Mouse (Mus musculus): ENCODE measurements around the gene Trim34a. TPM values are rescaled to one million over a fixed set of nuclear protein-coding genes. Genes with fewer than 3 reads are reported as not detected.
"Not testable (repeated sequence)": the region's sequence is repeated elsewhere in the genome, so short reads cannot be mapped to it uniquely, and the experiment has no call there.

The Trim34a gene
- total RNA-seq (2021): 1 to 10 TPM; 1.8 to 2.0 TPM
- long read RNA-seq, experiment 1, partial matches to known transcripts: 0 of 2 reads
- long read RNA-seq, experiment 1, other reads (novel, unspliced or antisense): 0 of 2 reads
- long read RNA-seq, experiment 2, partial matches to known transcripts: 1 of 3 reads
- long read RNA-seq, experiment 2, other reads (novel, unspliced or antisense): 2 of 3 reads

DNA sequence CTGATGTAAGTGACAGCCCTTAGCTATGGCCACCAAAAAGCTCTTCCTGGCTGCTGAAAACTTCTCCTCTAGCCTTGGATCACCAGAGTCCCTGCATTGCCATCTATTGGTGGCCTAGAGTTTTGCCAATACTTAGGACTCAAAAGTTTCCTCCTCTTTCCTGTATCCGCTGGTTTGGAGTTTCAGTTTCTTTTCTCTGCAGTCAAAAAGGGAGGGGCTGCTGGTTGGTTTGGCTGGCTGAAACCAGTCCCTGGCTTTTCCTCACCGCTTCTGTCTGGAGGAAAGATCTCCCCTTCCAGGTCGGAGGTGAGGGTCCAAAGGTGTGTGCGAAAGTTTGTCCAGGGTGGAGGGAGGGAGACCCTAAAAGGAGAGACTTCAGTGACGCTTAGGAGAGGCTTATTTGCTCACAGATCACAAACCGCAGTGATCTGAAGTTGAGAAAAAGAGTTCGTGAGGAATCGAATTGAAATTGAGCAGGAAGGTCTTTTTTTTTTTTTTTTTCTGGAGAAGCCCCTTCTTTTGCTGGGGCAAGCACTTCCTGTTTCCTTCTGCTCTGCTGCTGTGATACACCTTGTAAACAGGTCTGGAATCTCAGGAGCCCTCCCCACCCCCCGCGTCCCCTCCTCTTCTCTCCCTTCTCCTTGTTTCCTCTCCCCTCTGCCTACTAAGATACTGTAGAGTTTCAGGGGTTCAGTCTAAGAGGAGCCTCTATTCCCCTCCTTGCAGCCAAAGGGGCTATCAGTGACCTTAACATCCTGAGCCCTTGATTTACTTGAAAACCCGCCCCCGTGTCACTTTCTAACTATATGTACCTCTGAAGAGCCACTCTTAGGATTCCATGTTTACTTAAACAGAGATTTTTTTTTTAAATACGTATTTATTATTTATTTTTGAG lies at the start of gene Trim34a:
TSS of gene Trim34a (plus strand) at position 171 of the 895 bp plus-strand sequence.
- peak in 1 of 2 experiments; percentile 23 for DNase-seq (ENCODE audit: low spot score in 2 of 2)

DNA sequence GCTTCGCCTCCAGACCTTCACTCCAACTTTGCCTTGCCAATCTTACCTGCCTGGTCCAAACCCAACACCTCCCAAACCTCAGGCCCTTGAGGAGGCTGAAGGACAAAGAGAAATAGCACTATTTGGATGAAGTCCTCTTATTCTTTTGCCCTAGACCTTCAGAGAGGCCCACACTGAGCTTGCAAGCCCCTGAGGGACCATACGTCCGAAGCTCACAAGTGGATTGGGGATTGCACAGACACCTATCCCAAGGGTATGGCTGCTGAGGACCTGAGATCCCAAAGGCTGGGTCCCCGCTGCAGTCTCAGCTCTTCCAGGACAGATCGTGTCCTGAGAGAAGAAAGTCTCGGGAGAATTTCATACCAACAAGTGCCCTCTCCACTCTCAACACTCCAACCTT lies 48.4 kb upstream of the Trim34a start, which contains the start of gene Olfr649:
TSS of gene Olfr649 (minus strand) at position 101 of the 400 bp plus-strand sequence.
- DNase-seq (ENCODE audit: low spot score in 2 of 2): no peak

DNA sequence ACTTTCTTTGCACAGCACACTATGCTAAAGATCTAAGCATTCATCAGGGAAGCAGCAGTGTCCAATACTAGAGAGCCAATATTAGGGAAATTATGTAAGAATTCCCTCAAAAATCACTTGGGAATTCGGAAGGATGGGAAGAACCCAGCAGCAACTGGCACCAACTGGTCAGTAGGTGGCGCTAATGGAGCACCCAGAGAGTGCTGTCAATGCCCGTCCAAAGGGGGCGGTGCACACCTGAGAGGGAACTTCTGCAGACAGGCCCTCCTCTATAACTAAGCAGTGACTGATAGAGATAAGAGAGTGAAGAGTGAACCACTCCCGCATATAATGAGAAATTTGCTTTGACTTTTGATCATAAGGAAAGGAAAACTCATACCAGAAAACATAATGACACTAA lies 44.4 kb upstream of the Trim34a start:
- DNase-seq (ENCODE audit: low spot score in 2 of 2): peak; percentile 23 to 54

DNA sequence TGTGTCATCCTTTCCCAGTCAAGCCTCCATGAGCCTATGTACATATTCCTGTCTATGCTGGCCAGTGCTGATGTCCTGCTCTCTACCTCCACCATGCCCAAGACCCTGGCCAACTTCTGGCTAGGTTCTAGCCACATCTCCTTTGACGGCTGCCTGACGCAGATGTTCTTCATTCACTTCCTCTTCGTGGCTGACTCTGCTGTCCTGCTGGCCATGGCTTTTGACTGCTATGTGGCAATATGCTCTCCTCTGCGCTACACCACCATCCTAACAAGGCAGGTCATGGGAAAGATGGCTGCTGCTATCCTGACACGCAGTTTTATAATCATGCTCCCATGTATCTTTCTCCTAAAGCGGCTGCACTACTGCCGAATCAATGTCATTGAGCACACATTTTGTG lies 38.1 kb upstream of the Trim34a start:
- no peak for DNase-seq (ENCODE audit: low spot score in 2 of 2)

DNA sequence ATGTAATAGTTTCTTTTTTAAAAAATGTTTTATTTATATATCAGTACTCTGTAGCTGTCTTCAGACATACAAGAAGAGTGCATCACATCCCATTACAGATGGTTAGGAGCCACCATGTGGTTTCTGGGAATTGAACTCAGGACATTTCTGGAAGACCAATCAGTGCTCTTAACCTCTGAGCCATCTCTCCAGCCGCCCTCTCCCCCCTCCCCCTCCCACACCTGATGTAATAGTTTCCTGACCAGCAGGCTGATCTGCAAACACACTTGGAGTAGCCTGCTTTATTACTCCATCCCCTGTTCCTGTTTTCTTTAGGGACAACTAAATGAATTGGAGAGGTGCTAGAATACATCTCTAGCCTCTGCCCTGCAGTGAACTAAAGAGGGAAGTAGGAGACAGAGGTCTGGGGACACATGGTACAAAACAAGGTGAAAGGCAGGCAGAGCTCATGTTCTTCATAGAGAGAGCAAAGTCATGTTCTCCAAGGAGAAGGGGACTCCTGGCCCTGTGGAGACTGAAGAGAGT lies 28.2 kb upstream of the Trim34a start:
- no peak for DNase-seq (ENCODE audit: low spot score in 2 of 2)

DNA sequence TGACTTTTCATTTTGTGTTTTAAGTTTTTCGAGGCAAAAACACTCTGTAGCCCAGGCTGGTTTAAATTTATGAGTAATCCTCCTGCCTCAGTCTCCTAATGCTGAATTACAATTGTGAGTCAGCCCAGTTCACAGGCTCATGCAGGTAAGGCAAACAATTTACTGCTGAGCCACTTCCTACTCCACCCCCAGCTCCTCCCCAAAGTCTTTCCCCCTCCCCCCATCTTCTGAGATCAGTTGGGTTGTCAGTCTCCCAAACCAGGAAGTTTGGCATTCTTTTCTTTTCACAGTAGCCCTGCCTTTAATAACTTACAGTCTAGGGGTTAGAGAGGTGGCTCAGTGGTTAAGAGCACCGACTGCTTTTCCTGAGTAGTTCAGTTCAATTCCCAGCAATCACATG lies 26.4 kb upstream of the Trim34a start:
- DNase-seq (ENCODE audit: low spot score in 2 of 2): no peak

DNA sequence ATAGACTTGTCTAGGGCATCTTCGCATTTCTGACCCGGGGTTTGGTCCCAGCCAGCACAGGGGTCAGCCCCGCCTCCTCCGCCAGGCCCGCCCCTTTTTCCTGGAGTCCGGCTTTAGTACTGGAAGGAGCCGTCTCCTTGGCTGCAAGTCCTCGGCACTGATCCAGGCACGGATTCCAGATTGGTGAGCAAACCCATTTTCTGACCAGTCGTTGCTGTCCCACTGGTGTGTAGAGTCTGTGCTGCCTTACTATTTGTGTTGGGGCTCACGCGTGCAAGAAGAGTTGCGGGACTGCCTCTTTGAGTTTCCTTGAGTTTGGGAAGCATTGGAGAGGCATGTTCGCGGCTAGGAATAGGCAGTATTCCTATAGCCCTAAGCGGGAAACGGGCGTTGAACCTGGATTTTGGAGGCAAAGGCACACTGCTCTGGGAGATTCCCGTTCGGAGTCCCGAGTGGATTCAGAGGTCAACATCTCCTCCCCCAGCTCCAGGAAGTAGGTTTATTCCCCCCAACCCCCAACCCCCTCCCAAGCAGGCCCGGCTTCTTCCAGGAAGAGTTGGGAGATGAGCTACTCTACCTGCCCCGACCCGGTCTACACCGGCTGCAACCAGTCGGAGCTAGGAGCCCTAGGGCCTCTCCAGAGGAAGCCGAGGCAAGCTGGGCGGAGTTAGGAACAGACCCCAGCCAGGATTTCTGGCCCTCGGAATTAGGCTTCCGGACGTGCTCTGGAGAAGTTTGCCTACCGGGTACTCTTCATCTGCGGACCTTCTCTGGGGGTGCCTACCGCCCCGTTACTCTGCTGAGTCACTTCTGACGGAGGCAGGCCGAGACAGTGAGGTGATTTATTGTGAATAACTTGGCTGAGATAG lies 25.3 kb upstream of the Trim34a start, which contains the start of gene Trim6:
TSS of gene Trim6 (plus strand) at position 93 of the 869 bp plus-strand sequence.
- peak; percentile 53 to 82 for DNase-seq (ENCODE audit: low spot score in 2 of 2)

DNA sequence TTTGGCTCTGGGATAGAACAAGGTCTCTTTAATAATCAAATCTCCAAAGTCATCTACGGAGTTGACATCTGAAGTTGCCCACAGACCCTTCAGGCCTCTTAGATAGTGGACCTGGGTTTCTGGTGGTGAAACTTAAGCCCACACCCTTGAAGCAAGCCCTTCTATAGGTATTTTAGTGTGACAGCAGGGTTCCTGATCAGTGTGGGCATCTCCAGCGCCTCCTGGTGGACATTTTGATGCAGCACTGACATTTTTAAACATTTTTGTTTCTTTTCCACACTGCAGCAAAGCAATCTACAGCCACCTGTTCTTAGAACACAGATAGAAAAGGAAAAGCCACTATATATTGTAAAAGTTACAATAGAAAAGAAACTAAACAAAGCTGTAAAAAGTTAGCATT lies 13.1 kb upstream of the Trim34a start:
- DNase-seq (ENCODE audit: low spot score in 2 of 2): no peak

DNA sequence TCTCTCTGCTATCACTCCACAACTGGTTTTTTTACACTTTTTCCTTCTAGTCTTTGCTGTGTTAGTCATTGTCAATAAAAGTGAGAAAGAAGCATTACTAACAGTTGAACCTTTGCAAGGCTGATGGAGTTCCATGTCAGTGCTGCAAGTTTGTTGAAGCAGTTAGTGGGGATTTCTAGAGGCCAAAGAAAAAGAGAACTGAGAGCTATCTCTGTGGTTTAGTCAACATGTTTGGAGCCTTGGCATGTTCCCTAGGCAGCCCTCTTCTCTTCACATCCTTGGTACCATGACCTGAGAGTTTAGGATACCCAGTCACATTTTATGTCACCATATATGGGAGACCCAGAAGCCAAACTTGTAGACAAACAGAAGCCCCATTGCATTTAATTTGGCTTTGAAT lies 3.4 kb upstream of the Trim34a start:
- no peak for DNase-seq (ENCODE audit: low spot score in 2 of 2)

DNA sequence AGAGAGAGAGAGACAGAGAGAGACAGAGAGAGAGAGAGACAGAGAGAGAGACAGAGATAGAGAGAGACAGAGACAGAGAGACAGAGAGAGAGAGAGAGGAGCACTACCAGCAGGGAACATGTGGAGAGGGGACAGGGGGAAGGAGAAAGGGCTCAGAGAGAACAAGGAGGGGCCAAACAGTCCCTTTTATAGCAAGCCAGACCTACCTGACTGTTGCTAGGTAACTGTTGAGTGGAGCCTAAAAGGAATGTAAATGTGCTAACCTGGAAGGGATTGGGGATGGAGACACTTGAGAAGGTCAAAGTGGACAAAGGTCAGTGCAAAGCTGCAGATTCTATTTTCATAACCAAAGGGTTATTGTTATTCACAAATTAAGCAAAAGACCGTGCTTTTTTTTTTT lies 641 bp upstream of the Trim34a start:
- DNase-seq (ENCODE audit: low spot score in 2 of 2): no peak

DNA sequence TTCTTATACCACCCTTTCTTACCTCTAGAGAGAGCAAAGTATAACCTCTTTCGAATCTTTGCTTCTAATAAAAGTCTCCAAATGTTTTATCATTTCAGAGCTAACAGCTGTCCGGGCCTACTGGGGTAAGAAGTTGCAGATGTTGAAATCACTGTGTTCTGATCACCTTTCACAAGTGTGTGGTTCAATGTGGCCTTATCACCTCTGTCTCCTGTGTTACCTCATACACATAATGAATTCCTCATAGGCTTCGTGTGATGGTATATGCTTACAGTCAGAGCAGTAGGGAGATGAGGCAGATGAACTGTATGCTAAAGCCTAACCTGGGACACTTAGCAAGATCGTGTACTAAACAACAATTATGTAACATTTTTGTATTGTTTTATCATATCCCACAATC lies 16.1 kb downstream of the Trim34a start:
- not testable (repeated sequence) for DNase-seq (ENCODE audit: low spot score in 2 of 2)

DNA sequence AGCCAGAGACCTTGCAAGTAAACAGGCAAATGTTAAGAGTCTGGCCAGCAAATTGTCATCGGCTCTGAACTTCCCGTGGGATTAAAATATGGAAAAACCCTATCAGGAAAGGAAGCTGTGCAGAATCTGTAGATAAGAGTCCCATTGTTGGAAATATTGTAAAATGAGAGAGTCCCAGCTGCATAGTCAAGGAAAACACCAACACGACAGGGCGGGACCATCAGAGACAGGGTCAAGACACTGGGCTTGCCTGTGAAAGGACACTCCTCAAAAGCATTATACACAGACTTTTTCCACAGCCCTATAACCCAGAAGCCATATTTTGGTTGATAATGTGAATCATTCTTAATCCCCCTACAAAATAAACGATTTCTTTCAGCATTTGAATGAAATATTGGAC lies 21.1 kb downstream of the Trim34a start:
- DNase-seq (ENCODE audit: low spot score in 2 of 2): not testable (repeated sequence)

DNA sequence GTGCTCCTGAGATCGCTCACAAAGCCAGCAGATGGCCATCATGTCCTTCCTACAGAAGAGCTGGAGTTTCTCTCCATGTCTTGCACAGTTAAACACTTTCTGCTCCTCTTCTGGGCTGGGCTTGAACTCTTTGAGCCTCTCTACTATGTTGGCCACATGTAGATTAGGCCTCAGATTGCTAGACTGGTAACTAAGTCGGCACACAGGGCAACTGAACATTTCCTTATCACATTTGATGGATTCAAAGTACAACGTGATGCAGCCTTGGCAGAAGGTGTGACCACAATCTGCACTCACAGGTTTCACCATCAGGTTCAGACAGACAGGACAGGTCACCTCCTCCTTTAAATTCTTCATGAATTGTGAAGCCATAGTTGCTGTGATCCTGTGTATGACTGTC lies 35.1 kb downstream of the Trim34a start:
- DNase-seq (ENCODE audit: low spot score in 2 of 2): not testable (repeated sequence)

DNA sequence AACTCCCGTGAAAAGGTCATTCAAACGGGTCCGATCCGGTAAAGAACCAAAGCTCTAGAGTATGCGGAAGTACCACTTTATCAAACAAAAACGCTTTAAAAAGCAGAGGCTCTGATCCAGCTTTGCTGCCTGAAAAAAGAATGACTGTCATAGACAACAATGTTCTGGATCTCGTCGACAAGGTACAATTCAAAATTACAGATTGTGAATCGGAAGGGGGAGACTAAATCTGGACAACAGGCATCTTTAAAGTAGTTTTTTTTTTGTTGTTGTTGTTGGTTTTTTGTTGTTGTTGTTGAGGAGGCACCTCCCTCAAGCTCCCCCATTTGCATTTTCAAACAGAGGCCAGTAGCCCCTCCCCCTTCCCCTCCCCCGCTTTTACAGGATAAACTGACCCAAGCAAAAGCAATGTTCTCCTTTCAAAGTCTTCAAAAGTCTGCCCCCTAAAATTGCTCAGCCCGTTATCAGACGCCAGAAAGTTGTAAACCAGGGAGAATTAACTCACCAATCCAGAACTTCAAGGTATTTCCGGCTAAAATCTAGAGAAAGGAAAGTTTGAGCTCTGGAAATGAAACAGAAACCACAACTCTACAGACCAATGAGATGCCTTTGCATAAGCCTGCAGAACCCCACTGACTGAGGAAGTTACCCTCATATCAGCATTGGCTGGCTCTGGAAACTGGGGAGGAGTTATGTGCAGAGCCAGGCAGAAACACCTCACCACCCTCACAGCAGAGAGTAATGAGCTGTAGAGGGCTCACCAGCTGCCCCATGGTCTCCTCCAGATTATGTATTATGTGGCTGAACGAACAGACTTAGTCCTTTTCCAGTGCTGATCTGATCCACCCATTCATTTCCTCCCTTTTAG lies 43.6 kb downstream of the Trim34a start, which contains the start of gene Trim5:
TSS of gene Trim5 (minus strand) at position 519 of the 868 bp plus-strand sequence.
- DNase-seq (ENCODE audit: low spot score in 2 of 2): not testable (repeated sequence)

DNA sequence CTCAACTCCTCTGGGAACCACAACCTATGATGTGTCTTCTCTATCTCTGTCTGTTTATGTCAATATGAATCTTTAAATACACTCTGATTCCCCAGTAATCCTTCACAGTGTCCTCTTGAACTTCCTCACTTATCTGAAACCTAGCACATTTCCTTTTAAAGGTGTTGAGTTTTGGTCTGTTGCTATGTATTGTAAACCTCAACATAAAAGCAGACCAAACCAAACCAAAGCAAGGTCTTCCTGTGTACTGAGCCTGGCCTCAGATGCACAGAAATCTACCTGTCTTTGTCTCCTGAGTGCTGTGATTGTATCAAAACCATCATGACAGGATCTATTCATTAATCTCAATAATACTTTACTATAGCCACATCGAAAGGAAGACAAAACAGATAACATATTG lies 46.4 kb downstream of the Trim34a start:
- DNase-seq (ENCODE audit: low spot score in 2 of 2): no peak

DNA sequence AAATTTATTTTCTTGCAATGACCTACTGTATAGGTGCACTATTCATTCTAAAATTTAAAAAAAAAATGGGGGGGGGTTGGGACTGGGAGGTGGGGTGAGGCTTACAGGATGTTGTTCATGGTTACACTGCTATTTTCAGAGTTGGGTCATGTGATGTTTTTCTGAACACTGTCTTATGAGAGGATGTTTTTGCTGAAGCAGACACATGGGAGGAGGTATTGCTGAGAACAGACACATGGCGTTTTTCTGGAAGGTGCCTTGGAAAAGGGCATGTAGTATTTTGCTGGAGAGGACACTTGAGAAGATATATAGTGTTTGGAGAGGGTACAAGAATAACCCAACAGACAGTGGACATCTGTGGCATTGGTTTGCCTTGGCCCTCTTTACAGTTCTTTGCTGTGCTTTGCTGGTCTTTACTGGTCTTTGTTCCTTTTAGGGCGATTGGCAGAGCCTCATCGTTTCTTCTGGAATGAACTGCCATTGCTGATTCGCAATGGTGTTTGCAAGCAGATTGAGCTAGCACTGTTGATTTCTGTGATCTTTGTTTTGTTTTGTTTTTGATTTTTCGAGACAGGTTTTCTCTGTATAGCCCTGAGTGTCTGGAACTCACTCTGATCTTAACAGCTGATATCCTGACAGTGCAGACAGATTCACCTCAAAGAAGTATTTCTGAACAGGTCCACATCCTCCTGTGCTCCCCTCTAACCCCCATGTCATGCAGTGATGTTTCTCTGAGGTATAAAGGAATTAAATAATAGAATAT lies 47.6 kb downstream of the Trim34a start:
- no peak for DNase-seq (ENCODE audit: low spot score in 2 of 2)
